Mouse (Mus musculus) embryo, embryonic 11 days (tissue): Measurements from ENCODE around the gene Gm1553.

Source experiments
- DNase-seq: peaks from one replicate; pipeline ENCODE4 v3.0.0-alpha.2; 2015

Gene Gm1553

DNA sequence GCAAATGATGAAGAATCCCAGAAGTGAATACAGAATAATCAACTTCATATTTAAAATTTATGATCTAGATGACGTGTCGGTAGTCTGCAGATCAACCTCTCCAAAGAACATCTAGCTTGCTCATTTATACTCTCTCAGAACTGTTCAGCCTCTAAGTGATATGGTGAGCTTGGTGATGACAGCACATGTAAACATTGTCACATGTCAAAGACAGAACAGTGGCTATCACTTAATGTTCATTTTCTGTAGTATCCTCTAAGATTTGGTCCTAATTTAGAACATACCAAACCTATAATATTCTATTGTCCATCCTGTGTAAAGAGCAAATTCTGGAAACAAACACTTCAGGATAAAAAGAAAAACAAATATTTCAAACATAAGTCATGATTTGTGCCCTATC, at the start of gene Gm1553:
TSS of gene Gm1553 (minus strand) at position 101 of the 400 bp plus-strand sequence.
- no peak for DNase-seq
